Mouse (Mus musculus) cerebellum, postnatal 36 days (tissue): ENCODE results near the gene Vmn2r28.
"Not testable (repeated sequence)": the region's sequence is repeated elsewhere in the genome, so short reads cannot be mapped to it uniquely, and the experiment has no call there.

Experiments used
- DNase-seq, 2 experiments: peaks; one replicate each; pipeline ENCODE4 v3.0.0; 2021 to 2022; ENCODE audit warnings: mixed read lengths in 2 of 2

Gene Vmn2r28

GRCm38 (mm10) chr7:5493856-5494255 is at the start of gene Vmn2r28:
TSS of gene Vmn2r28 (minus strand) at chr7:5493956.
- not testable (repeated sequence) for DNase-seq

DNA sequence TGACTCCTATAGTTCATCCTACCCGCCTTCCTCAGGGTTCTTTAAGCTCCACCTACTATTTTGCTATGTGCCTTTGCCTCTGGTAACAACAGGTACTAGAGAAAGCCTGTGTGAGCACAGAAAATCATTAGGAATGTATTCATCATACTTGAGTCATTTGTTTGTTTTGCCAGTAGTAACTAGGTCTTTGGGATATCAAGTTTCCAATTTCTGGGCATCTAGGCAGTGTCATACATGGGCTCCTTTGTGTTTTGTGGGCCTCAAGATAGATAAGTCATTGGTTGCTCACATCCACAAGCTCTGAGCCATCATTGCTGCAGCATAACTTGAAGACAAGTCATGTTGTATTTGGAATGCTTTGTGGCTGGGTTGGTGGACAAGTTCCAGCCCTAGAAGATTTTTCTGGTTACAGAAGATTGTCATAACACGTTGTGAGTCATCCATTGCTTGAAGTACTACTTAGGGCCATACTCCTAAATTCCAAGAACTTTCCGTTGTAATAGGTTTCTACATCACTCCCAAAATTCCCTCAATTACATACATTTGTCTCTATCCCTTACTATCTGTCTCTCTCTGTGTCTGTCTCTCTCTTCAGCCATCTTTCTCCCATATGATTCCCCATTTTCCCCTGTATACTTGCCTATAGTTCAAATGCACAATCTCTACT is 47.1 kb upstream of the Vmn2r28 start:
- not testable (repeated sequence) for DNase-seq

- DNase-seq = no peak
Observed at GRCm38 (mm10) chr7:5456674-5457073, 37.1 kb downstream of the Vmn2r28 start, which contains the start of gene Vmn1r59. TSS of gene Vmn1r59 (minus strand) at chr7:5456774.

GRCm38 (mm10) chr7:5454011-5454410 is 39.7 kb downstream of the Vmn2r28 start:
- not testable (repeated sequence) for DNase-seq

DNA sequence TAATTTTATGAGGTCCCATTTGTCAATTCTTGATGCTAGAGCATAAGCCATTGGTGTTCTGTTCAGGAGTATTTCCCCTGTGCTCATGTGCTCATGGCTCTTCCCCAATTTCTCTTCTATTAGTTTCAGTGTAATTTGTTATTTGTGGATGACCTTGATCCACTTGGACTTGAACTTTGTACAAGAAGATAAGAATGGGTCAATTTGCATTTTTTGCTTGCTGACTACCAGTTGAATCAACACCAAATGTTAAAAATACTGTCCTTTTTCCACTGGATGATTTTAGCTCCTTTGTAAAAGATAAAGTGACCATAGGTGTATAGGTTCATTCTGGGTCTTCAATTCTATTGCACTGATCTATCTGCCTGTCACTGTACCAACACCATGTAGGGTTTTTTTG is 45.1 kb downstream of the Vmn2r28 start:
- no peak for DNase-seq
